Mouse (Mus musculus) lung, embryonic 14.5 days (tissue): Measurements from ENCODE around the gene Gpr108. TPM values are rescaled to one million over a fixed set of nuclear protein-coding genes. Genes with fewer than 3 reads are reported as not detected.

Experiments
- ATAC-seq: fragments of 200-750 bp; cut with Nextera tagmentation; 2 replicates; pipeline ENCODE4 v1.8.0; 2017; ENCODE audit warnings: mild to moderate bottlenecking, moderate TSS enrichment, moderate library complexity; ENCODE audit not compliant: insufficient read depth
- DNase-seq: peaks from one replicate; pipeline ENCODE4 v3.0.0-alpha.2; 2015
- H3K27ac ChIP-seq: fragments of 300-500 bp; sonication (generic); 2 replicates; pipeline ENCODE4 v1.5.1; 2014; ENCODE audit warnings: low read depth, mild to moderate bottlenecking, moderate library complexity
- H3K27me3 ChIP-seq: fragments of 300-500 bp; sonication (generic); 2 replicates; pipeline ENCODE4 v1.6.1; 2014; ENCODE audit warnings: low read length, control low read depth; ENCODE audit not compliant: insufficient read depth
- H3K36me3 ChIP-seq: fragments of 300-500 bp; sonication (generic); 2 replicates; pipeline ENCODE4 v1.6.1; 2014; ENCODE audit warnings: control low read depth; ENCODE audit not compliant: insufficient read depth
- H3K4me1 ChIP-seq: fragments of 300-500 bp; sonication (generic); 2 replicates; pipeline ENCODE4 v1.6.1; 2014; ENCODE audit warnings: antibody characterized with exemption, control low read depth; ENCODE audit not compliant: insufficient read depth
- H3K4me2 ChIP-seq: fragments of 300-500 bp; sonication (generic); 2 replicates; pipeline ENCODE4 v1.6.1; 2014; ENCODE audit warnings: mild to moderate bottlenecking
- H3K4me3 ChIP-seq: fragments of 300-500 bp; sonication (generic); 2 replicates; pipeline ENCODE4 v1.5.1; 2014; ENCODE audit warnings: low read depth, low read length
- H3K9ac ChIP-seq: fragments of 300-500 bp; sonication (generic); 2 replicates; pipeline ENCODE4 v1.6.1; 2014
- H3K9me3 ChIP-seq: fragments of 300-500 bp; sonication (generic); 2 replicates; pipeline ENCODE4 v1.6.1; 2016; ENCODE audit warnings: low read depth, low read length, control low read depth
- CTCF ChIP-seq: IDR thresholded peaks from 2 replicates; pipeline ENCODE4 v1.5.1; 2016; ENCODE audit warnings: antibody characterized with exemption, low read depth
- WGBS: fragments of 180-500 bp; shearing (Covaris S2); extraction: QIAGEN DNeasy Blood & Tissue Kit; methylation state at CpG from one replicate; pipeline ENCODE4 v1.1.7; 2014; 5-methylcytosine and 5-hydroxymethylcytosine counted together
- polyA plus RNA-seq: library from polyadenylated mRNA; unstranded; fragments of >200 nt; fragmentation: Nextera tagmentation; extraction: Ambion mirVana; gene quantifications from 2 replicates; pipeline ENCODE4 v1.2.1, GENCODE M21; 2014

The Gpr108 gene
- polyA plus RNA-seq, 1 experiment from 2014 or later: 30.8 TPM

DNA sequence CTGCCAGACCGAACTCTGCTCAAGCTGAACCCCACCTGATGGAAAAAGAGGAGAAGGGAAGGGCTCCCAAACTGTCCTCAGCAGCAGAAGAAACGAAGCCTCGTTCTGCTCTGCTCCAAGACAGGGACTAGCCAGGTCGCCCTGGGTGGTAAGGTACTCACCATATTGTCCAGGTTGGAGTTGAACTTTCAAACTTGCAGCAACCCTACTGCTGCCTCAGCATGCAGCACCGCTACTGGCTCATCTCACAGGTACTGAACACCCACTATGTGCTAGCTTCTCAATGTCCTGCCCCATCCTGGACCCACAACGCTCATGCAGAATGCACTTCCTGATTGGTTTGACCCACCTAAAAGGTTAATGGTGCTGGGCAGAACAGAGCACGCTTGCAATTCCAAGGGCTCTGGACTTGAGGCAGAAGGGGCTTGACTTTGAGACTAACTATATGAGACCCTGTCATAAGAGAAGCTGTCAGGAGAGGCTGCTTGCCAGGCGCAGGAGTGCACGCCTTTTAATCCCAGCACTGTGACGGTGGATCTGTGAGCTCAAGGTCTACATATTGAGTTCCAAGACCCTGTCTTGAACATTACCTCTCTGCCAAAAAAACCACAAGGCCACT lies 2.8 kb downstream of the Gpr108 start:
- H3K9me3 ChIP-seq: no peaks in the 10 kb centered on the region
- H3K36me3 ChIP-seq: peaks cover 33% of the 10 kb centered on the region
- H3K9ac ChIP-seq: no peak overlapping the region
- peaks cover 3% of the 10 kb centered on the region; the same call in 1 of the 2 replicates for H3K4me1 ChIP-seq
- TF ChIP-seq CTCF: no peak
- WGBS: 88% methylated on average over 10 of the region's 10 CpGs
- no peaks in the 10 kb centered on the region for H3K27me3 ChIP-seq
- H3K4me3 ChIP-seq: no peak overlapping the region
- no peak overlapping the region for H3K4me2 ChIP-seq
- H3K27ac ChIP-seq: no peak overlapping the region
- ATAC-seq (no peak), DNase-seq (no peak)

DNA sequence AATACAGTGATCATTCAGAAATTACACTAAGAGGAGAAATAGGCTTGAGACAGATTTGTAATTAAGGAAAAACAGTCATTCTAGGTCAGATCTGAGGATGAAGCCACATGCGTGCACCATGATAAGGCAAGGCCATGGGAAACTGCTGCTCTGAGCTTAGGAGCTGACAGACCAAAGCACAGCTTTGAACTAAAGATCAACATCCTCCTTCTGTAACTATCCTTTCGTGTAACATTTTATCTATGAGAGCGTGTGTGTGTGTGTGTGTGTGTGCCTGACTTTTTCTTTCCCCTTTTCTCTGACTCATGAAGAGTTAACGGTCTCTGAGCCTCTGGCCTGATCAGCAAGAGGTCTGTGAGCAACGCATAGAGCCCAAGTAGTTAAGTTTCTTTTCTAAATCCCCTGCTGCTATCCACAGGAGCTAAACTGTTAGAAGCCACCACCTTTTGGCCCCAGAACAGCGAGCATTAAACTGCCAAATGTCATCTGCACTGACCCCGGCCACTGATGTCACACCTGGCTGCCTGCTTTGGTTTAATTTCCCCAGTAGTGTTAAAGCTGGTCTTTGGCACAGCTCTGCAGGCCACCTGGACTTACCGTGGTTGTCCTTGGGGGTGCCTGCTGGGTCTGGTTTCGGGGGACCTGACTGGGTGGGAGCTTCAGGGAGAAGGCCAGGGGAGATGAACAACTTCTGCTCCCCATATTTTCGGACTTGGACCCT lies 4.4 kb downstream of the Gpr108 start:
- Histone ChIP-seq H3K27ac (no peak overlapping the region), H3K4me1 (peaks cover 3% of the 10 kb centered on the region; the same call in 1 of the 2 replicates), H3K9ac (no peak overlapping the region), H3K9me3 (no peaks in the 10 kb centered on the region), H3K4me3 (no peak overlapping the region), H3K36me3 (peaks cover 33% of the 10 kb centered on the region), H3K4me2 (no peak overlapping the region), H3K27me3 (no peaks in the 10 kb centered on the region)
- no peak for DNase-seq
- WGBS: 62% methylated on average over 10 of the region's 10 CpGs
- no peak for TF ChIP-seq CTCF
- no peak for ATAC-seq

DNA sequence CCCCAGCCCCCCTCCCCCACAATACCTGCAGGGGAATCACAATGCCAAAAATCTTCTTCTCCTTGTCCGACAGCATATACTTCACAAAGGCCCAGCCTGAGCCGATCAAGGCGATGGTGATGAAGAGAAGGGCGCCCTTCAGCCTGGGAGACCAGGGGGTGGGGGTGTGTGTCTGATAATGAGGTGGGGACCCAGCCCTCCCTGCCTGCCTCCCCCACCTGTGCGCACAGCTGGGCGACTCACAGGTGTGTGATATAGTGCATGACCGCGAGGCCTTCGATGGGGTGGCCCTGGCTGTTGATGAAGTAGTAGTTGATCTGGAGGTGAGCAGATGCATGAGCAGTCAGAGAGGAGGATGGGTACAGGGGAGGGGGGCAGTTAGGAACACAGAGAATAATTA lies 11.1 kb downstream of the Gpr108 start:
- ATAC-seq: no peak
- TF ChIP-seq CTCF: no peak
- H3K9me3 ChIP-seq: no peaks in the 10 kb centered on the region
- no peaks in the 10 kb centered on the region for H3K27me3 ChIP-seq
- H3K4me1 ChIP-seq: no peaks in the 10 kb centered on the region
- H3K36me3 ChIP-seq: peaks cover 41% of the 10 kb centered on the region
- H3K4me2 ChIP-seq: no peak overlapping the region
- DNase-seq: no peak
- no peak overlapping the region for H3K9ac ChIP-seq
- 88% methylated on average over 9 of the region's 9 CpGs for WGBS
- H3K4me3 ChIP-seq: no peak overlapping the region
- H3K27ac ChIP-seq: no peak overlapping the region

DNA sequence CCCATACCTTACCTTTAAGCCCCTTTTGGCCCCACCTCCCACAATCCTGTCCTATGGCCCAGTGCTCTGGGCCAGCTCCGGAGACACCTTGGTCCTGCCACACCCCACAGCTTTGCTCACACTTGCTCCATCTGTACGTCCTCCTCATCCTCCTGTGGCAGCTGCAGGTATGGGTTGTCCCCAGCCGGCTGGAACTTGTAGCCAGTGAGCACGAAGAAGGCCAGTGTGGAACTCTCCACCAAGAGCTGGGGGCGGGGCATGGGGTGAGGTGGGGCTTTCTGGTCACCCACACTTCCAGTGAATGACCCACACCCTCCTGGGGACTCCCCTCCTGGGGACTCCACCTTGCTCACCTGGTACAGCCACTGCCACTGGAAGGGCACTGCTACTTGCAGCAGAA lies 12.4 kb downstream of the Gpr108 start:
- no peak for TF ChIP-seq CTCF
- Histone ChIP-seq H3K9ac (no peak overlapping the region), H3K9me3 (no peaks in the 10 kb centered on the region), H3K36me3 (peaks cover 34% of the 10 kb centered on the region), H3K4me1 (no peaks in the 10 kb centered on the region), H3K27me3 (no peaks in the 10 kb centered on the region), H3K4me2 (no peak overlapping the region), H3K27ac (no peak overlapping the region), H3K4me3 (no peak overlapping the region)
- DNase-seq (no peak), ATAC-seq (no peak)
- 81% methylated on average over 5 of the region's 5 CpGs for WGBS

DNA sequence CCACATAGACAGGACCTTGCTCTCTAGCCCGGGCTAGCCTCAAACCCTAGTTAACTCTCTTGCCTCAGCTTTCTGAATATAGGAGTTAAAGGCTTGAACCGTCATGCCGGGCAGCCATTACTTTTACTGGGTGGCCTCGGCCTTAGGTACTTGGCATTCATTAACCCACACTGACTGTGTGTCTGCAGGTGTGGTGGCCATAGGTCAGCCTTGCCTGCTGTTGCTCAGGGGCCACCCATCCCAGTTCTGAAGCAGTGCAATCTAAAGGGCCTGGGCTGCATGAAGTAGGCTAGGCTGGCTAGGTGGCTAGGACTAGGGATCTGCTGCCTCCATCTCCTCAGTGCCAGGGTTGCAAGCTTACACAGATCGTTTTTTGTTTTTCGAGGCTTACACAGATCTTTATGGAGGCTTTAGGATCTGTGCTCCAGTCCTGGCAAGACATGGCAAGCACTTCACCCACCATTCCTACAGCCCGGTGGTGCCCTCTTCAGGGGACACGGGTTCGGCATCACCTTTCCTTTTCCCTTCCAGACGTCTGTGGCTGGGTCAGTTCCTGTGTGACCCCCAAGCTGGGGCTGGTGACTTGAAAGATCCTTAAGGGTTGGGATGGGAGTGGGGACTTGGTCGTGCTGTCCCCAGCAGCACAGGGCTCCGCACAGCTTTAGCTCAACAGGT lies 13.9 kb downstream of the Gpr108 start:
- ATAC-seq: no peak
- no peak overlapping the region for H3K27ac ChIP-seq
- H3K4me2 ChIP-seq: no peak overlapping the region
- H3K36me3 ChIP-seq: peaks cover 34% of the 10 kb centered on the region
- TF ChIP-seq CTCF: no peak
- H3K9me3 ChIP-seq: no peaks in the 10 kb centered on the region
- no peak for DNase-seq
- H3K4me3 ChIP-seq: no peak overlapping the region
- H3K9ac ChIP-seq: no peak overlapping the region
- H3K4me1 ChIP-seq: no peaks in the 10 kb centered on the region
- no peaks in the 10 kb centered on the region for H3K27me3 ChIP-seq
- WGBS: 79% methylated on average over 12 of the region's 12 CpGs

DNA sequence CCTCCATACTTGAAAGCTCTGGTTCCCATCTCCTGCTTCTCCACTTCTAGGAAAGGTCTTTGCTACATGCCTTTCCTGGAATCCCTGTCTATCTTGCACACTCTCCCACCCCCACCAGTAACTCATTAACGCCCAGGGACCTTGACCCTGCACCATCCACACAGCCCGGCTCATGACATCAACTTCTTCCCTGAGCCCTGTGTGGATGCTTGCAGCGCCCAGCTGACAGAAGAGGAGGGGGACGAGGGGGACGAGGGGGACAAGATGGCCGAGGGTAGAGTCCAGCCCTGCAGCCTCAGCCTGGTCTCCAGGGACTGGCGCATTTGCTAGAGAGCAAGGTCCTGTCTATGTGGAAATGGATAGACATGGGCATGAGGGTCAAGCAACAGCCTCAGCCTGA lies 15.2 kb downstream of the Gpr108 start:
- no peak for TF ChIP-seq CTCF
- Histone ChIP-seq H3K27ac (no peak overlapping the region), H3K4me2 (no peak overlapping the region), H3K4me3 (no peak overlapping the region), H3K9ac (no peak overlapping the region), H3K4me1 (no peaks in the 10 kb centered on the region), H3K27me3 (no peaks in the 10 kb centered on the region), H3K36me3 (peaks cover 34% of the 10 kb centered on the region), H3K9me3 (no peaks in the 10 kb centered on the region)
- DNase-seq: no peak
- ATAC-seq: no peak
- 26% methylated on average over 7 of the region's 7 CpGs for WGBS

DNA sequence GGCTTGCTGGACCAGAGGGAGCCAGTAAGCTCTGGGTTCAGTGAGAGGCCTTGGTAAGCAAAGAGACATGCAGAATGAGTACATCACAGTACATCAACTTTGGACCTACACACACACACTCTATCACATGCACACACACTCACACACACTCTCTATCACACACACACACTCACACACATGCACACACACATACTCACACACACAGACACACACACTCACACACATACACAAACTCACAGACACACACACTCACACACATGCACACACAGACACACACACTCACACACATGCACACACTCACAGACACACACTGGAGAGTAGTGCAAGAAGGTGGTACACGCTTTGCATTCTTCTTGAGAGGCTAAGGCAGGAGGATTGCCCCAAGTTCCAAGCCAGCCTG lies 16.0 kb downstream of the Gpr108 start:
- Histone ChIP-seq H3K36me3 (peaks cover 27% of the 10 kb centered on the region), H3K27me3 (no peaks in the 10 kb centered on the region), H3K4me3 (no peak overlapping the region), H3K4me2 (no peak overlapping the region), H3K9ac (no peak overlapping the region), H3K4me1 (no peaks in the 10 kb centered on the region), H3K9me3 (no peaks in the 10 kb centered on the region), H3K27ac (no peak overlapping the region)
- ATAC-seq: no peak
- WGBS: 74% methylated on average over 1 of the region's 1 CpGs
- no peak for TF ChIP-seq CTCF
- DNase-seq: no peak
